Mouse (Mus musculus): ENCODE measurements around the gene Ctdsp1.
"Not testable (repeated sequence)": the region's sequence is repeated elsewhere in the genome, so short reads cannot be mapped to it uniquely, and the experiment has no call there.

Ctdsp1 gene

DNA sequence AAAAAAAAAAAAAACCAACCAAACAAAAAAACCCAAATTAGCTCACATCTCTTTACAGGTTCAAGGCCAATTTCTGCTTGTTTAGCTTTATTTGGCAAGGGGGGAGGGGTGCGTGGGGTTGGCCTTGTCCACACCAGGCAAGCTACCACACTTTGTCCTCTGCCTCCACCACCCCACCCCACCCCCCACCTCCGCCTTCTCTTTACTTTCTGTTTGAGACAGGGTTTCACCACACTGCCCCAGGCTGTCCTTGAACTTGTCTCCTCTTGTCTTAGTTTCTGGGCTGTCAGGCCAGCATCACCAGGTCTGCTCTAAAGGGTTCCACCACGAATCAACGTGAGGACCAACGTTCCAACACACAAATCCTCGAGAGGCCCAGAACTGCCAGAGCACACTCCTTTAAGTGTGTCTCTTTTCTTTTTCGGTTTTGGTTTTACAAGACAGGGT, 12.2 kb upstream of the Ctdsp1 start:
- DNase-seq = no peak

DNA sequence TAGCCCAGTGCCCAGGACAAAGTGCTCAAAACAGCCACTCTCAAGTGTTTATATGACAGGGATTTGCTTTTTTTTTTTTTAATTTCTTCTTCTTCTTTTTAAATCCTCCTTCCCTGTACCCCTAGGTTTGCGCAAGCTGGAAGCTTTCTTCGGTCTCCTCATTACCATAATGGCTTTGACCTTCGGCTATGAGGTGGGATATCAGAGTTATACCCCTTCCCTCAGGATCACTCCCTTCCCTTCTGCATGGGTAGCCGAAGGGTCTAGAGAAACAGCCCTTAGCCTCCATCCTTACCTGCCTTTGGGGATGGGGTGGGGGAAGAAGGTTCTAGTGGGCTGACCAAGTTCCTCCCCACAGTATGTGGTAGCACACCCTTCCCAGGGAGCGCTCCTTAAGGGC, 10.8 kb upstream of the Ctdsp1 start:
- no peak for DNase-seq

DNA sequence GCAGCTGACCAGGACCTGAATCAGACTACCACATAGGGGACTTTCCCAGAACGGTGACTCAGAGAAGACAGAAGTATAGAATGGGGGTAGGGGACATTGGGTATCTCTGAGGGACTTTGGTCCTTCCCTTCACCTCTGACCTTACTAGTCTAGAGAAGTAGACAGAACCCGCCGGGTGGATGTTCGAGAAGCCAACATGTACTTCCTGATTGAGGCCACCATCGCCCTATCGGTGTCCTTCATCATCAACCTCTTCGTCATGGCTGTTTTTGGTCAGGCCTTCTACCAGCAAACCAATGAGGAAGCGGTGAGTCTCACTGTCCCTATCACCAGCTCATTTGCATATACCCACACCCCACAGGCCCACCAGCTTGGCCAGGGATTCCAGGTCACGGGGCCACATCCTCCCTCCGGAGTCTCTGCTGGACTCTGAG, 9.7 kb upstream of the Ctdsp1 start:
- no peak for DNase-seq

DNA sequence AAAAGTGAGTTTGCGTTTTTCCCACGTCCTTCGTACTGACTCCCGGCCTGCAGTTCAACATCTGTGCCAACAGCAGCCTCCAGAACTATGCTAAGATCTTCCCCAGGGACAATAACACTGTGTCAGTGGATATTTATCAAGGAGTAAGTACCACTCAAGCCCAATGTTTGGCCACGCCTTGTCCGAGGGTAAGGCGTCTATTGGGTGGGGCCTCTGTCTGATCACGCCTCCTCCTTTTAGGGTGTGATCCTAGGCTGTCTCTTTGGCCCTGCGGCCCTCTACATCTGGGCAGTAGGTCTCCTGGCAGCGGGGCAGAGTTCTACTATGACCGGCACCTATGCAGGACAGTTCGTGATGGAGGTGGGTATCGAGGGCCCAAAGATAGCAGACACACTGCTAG, 7.9 kb upstream of the Ctdsp1 start:
- DNase-seq = no peak

DNA sequence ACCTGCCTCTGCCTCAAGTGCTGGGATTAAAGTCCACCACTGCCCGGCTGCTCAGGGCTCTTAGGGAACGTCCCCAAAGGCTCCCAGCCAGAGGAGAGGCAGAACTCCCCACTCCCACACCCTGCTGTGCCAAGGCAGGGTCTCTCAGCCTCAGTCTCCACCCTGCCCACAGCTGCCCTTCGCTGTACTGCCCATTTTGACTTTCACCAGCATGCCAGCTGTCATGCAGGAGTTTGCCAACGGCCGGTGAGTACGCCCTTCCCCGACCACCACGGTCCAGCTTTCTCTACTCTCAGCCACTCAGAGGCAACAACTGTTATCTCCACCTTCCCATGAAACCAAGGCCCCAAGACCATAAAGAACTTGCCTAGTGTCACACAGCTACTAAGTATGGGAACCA, 6.8 kb upstream of the Ctdsp1 start:
- DNase-seq = no peak

DNA sequence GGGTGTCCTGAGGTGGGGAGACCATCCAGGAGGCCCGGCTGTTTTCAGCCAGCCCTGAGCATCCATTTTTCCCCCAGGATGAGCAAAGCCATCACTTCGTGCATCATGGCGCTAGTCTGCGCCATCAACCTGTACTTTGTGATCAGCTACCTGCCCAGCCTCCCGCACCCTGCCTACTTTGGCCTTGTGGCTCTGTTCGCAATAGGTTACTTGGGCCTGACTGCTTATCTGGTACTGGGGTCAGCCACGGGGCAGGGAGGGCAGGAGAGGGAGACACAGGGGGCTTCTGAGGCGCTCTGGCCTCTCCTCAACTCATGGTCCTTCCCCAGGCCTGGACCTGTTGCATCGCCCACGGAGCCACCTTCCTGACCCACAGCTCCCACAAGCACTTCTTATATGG, 6.2 kb upstream of the Ctdsp1 start:
- DNase-seq = no peak

DNA sequence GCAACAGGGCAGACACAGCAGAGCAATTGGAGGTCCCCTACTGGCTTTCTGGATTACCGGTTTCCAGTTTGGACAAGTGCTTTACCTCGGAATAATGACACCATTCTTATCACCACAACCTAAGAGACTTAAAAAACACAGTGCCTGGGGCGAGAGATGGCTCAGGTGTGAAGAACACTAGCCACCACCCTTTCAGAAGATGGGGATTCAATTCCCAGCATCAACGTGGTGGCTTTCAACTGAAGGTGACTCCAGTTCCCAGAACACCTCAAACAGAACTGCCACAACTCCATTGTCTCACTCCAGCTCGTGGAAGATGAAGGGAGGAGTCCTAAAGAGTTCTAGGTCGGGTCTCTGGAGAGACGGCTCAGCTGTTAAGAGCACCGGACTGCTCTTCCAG, 5.8 kb upstream of the Ctdsp1 start:
- no peak for DNase-seq

DNA sequence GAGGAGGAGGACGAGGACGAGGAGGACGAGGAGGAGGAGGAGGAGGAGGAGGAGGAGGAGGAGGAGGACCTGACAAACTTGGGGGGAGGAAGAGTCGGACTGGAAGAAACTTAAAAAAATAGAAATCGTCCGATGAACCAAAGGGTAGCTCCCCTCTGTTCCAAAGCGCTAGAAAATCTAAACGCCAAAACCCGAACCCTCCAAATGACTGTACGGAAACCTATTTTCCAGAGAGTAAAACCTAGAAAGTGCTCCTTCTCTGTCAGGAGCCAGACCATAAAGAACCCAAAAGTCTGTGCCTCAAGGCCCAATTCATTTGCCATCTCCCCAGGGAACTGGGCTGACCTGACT, 5.0 kb upstream of the Ctdsp1 start:
- no peak for DNase-seq

DNA sequence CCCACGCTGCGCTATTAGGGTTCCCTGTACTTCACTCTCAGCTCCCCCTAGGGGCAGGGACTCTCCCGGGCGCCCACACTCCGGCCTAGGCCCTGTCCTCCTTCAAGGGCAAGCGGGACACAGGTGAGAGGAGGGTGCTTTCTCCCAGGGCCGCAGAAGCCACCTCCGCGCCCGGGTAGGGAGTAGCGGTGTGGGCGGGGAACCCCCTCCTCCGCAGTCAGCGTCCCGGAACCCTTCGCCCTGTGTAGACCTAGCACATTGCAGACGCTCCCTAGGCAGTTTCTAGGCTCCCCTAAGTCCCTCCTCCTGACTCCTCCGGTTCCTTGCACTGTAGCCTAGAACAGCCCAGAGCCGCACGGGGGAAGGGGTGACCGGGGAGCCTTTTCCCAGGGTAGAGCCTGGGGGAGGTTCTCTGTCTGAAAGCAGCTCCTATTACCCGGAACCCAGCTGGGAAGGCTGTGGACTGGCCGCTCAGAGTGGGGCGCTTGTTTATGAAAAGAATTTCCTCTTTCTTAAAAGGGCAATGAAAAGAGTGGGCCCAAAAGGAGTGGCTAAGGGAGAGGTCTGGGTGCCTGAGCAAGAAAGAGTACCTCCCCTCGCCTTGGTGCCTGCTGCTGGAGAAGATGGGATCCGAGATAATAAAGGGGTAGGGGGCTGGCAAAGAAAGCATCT, 4.5 kb upstream of the Ctdsp1 start:
- peak; percentile 98 for DNase-seq

DNA sequence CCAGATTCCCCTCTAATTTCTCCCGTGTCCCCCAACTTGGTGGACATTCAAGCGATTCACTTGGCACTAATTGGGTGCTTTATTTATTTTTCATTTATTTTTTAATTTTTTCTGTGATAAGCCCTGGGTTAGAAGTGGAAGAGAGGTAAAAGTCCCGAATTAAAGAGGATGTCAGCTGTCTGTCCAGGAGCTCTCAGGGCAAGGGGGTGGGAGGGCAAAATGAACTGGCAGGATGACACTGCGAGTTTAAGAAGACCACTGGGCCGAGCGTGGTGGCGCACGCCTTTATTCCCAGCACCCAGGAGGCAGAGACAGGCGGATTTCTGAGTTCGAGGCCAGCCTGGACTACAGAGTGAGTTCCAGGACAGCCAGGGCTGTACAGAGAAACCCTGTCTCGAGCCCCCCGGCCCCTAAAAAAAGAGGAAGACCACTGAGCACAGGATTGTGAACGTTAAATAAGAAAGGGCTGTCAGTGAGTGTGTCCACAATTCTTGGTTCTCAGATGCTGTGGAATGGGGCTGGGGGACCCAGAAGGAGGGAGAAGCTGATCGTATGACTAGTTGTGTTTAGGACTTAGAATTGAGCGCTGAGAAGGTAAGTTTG, 3.8 kb upstream of the Ctdsp1 start:
- no peak for DNase-seq

DNA sequence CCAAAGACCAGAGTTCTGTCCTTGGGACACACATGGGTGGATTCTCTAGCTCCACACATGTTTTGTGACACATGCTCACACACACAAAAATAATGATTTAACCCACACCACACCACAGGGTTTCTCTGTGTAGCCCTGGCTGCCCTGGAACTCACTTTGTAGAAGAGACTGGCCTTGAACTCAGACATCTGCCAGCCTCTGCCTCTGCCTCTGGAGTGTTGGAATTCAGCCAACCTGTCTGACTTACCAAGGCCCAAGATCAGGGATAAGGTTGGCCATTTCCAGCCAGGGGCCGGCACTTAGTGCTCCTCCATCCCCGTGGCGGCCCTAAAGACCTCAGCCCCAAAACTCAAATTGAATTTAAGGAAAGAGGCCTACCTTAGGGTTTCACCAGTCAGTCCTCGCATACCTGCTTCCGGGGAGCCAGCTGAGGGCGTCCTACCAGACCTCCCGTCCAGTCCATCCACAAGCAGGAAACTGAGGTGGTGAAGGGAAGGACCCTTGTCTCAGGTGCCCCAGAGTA, 2.9 kb upstream of the Ctdsp1 start:
- DNase-seq = no peak

DNA sequence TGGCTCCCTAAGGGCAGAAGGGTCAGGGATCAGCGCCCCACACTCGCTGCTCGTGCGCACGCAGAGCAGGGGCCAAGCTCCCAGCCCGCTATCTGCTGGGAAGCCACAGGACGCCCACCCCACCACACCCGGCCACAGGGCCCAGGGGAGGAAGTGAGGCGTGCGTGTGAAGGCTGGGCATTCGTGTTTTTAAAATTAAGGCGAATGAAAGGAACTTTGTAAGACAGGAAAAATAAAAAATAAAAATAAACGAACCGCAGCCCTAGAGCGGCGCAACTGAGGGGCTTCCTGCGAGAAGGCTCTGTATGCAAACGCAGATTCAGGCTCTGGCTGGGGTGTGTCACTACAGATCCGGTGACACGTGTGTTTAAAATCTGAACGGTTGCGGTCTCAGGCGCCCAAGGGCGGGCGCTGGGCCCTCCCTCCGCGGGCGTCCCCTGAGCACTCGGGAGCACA, 1.4 kb upstream of the Ctdsp1 start:
- peak; percentile 82 to 87 for DNase-seq

DNA sequence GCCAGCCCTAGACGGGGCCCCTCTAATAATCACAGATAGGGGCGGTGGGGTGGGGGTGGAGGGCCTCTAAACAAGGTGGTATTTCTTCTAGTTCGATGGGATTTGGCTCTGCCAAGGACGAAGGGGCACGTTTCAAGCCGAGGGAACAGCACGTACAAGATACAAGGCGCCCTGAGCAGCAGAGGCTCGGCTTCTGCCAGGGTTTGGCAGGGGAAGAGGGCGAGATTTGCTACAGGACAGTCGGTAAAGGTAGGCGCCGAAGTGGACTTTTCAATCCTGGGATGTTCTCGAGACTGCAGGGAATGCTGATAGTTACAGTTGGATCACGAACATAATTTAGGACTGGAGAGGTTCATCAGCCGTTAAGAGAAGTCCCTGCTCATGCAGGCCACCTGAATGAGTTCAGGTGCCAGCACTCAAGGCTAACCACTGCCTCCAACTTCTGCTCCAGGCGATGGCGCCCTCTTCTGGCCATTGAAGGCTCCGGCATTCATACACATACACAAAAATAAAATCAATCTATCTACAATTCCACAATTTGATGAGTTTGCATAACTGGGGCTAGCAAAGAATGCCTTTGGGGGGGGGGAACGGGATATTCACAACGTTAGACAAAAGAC, 912 bp upstream of the Ctdsp1 start:
- peak; percentile 88 to 89 for DNase-seq

DNA sequence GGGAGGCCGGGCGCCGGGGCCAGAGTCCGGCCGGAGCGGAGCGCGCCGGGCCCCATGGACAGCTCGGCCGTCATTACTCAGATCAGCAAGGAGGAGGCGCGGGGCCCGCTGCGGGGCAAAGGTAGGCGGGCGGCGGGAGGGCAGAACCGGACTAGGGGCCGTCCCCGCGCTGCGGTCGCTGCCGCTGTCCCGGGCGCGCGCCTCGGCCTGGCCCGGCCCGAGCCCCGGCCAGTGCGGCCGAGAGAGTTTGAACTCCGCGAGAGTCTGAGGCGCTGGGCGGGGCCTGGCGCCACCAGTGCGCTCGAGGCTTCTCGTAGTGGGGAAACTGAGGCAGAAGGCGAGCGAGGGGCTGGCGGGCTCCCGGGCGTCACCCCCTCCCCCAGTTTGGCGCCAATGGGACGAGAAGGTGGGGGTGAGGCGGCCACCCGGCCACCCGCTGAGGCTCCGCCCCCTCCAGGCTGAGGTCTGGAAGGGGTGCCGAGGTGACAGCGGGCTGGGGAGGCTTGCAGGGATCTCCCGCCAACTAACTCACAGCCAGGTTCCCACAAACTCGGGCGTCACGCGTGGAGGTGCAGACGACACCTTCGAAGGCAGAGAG, 634 bp downstream of the Ctdsp1 start:
- peak; percentile 64 to 69 for DNase-seq

DNA sequence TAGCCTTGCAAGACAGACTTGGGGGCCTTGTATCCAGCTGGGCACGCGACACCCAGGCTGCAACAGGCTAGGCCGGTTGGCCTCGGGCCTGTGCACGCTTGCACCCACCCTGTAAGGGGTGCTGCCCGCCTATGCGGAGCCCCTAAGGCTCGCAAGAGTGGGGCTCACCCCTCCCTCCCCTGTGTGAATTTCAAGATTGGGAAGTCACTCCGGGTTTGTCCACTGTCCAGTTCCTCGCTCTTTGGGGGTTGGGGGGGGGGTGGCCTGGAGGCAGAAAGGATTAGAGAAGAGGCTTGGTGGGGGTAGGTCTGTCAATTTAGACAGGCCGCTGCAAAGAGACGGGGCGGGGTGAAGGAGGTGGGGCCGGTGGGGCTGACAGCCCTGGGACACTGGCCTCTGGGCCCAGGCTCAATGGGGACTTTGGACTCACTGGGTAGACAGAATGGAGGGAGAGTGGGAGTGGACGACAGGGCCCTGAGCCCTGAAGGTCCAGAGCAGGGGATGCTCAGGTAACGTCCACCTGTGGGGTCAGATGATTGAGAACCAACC, 1.2 kb downstream of the Ctdsp1 start:
- DNase-seq = no peak

DNA sequence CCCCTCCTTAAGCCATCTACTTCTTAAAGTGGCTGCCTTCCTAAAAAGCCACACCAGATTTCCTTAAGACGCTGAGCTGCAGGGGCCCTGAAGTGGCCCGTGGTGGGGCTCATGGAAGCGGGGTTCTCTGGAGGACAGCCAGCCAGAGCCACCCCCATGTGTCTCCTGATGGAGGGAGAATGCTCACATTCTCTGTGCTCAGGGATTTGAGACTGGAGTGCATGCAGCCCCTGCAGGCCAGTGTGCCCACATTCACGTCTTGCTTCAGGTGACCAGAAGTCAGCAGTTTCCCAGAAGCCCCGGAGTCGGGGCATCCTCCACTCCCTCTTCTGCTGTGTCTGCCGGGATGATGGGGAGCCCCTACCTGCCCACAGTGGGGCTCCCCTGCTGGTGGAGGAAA, 1.7 kb downstream of the Ctdsp1 start:
- DNase-seq = no peak

DNA sequence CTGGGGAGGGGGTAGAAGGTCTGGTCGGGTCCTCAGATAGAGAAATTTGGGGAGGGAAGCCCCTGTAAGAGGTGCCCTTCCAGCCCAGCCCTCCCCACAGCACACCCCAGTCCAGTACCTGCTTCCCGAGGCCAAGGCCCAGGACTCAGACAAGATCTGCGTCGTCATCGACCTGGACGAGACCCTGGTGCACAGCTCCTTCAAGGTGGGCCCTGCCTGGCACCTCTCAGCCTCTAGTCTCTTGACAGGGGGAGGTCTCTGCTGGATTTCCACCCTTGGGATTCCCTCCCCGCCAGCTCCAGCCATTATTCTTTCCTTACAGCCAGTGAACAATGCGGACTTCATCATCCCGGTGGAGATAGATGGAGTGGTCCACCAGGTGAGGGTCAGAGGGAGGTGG, 2.4 kb downstream of the Ctdsp1 start:
- no peak for DNase-seq

DNA sequence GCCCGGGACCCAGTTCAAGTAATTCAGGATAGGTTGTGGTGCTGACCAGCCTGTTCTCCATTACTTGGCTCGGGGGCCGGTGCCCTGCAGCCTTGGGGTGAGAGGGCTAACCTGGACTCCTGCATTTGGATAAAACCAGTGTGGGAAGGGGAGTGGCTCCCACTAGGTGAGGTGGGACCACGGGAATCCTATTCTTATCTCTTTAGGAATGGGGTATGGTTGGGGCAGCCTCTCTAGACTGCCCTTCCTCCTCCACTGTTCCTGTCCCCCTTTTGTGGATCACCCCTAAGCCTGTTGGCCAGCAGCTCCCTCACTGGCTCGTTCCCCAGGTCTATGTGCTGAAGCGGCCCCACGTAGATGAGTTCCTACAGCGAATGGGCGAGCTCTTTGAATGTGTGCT, 3.0 kb downstream of the Ctdsp1 start:
- DNase-seq = no peak

DNA sequence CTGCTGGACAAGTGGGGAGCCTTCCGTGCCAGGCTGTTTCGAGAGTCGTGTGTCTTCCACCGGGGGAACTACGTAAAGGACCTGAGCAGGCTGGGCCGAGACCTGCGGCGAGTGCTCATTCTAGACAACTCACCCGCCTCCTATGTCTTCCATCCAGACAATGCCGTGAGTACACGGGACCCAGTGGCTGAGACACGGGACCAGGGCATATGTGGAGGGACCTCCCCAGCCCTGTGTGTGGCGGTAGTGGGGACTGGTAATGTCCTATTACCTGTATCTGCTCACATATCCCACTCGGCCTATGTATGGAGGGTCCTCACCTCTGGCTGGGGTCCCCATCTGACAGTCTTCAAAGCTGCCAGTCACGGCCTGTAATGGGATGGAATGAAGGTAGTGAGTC, 3.5 kb downstream of the Ctdsp1 start:
- no peak for DNase-seq

DNA sequence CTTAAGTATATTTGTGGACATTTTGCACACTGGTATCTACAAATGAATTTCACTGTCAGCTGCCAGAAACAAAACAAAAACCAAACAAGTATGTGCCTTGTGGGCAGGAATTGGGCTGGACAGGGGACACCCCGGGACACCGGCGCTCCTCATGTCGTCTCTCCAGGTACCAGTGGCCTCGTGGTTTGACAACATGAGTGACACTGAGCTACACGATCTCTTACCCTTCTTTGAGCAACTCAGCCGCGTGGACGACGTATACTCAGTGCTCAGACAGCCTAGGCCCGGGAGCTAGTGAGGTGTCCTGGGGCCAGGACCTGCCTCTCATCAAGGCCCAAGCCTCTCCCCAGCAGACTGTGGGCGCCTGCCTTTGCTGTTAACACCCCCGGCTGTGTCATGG, 4.0 kb downstream of the Ctdsp1 start:
- DNase-seq = no peak

DNA sequence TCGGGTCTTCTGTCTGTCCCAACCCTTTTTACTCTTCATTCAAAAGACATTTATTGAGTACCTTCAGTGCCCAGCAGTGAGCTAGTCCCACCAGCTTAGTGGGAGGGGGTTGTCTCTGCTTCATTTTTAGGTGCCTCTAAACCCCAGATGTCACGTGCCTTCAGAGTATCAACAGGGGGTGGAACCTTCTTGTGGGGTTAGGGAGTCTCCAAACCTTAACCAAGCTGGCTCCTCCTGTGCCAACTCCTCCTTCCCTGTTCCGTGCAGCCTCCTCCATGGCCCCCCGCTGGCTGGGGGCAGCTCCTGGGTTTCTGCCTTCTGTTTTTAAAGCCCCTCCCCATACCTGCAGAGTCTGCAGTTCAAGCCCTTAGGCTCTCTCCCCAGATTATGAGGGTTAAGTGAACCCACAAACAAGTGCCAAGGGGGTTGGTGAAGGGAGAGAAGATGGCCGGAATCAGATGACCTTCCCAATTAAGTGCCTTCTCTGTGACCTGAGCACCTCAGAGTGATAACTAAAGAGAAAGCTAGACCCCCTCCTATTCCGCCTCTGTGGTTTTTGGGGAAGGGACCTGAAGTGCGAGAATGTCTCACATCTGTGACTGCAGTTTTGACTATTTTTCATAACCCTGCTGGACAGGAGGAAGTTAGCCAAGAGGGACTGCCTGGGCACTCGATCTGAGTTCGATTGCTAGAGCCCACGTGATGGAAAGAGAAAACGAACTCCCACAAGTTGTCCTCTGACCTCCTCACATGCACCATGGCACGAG, 5.3 kb downstream of the Ctdsp1 start:
- not testable (repeated sequence) for DNase-seq

DNA sequence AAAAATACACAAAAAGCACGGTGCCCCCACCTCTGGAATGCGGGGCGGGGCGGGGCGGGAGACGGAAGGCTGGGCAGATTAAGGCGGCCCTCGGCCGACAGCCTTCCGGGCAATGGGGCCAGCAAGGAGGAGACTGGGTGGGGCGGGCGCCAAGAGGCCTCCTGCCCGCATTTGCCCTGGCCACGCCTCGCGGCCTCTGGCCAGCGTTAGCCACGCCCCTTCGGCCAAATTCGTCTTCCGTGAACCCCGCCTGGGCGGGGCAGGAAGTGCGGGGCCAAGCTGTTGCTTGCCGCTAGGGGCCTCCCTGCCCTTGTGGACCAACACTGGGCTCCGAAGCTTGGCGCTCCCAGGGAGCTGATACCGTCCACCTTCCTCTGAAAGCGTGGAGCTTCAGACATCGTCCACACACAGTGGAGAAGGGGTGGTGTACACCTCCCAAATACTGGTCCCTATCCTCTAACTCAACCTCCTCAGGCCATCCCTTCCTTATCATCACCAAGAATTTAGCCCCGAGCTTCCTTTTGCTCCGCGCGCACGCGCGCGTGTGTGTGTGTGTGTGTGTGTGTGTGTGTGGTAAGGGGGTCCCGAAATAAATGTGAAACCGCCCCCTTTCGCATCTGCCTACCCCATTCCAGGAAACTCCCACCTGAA, 6.1 kb downstream of the Ctdsp1 start:
- peak; percentile 83 to 84 for DNase-seq
